Mouse (Mus musculus): ENCODE measurements around the gene Ncor2.
"Not testable (repeated sequence)": the region's sequence is repeated elsewhere in the genome, so short reads cannot be mapped to it uniquely, and the experiment has no call there.

The Ncor2 gene

DNA sequence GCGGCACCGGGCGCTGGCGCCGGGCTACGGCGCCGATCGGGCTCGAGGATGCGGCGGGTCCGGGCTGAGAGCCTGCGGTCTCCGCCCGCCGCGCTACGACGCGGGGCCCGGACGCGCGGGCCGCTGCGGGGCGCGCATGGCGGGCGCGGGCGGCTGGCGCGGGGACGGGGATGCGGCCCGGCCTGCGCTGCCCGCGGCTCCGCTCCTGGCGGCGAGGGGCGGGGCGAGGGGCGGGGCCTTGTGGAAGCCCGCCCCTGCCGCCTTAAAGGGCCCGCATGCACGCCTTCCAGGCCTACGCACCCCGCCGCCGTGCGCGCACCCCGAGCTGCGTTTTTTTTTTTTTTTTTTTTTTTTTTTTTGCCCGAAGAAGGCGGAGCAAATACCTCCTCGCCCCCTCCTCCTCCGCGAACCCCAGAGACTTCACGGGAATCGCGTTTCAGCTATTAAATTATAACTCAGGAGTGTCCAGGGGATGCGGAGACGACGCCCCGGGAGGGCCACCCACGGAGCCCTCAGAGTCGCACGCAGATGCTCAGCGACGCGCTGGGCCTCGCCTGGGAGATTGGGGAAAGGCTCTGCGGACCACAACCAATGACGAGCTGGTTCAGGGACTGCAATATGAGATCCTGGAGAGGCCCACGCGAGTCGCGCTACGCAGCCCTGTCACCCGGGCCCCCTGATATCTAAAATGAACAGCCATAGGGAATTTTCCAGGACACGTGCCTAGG is at the start of gene Ncor2:
Gene Ncor2 (minus strand): TSS at position 213 of the 728 bp plus-strand sequence.
- DNase-seq: peak; percentile 91

DNA sequence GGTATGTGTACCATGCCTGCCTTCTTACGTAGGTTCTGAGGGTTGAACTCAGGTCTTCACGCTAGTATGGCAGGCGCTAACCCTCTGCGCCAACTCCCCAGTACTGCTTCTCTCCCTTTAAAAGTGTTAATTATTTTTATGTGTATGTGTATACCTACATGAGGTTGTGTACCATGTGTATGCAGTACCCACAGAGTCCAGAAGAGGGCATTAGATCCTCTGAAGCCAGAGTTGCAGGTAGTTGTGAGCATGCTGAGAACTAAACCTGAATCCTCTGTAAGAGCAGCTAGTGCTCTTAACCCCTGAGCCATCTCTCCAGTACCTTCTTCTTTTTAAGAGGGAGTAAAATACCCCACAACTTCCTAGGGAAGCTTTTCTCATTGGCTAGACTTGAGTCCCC is 48.7 kb upstream of the Ncor2 start:
- DNase-seq: no peak

DNA sequence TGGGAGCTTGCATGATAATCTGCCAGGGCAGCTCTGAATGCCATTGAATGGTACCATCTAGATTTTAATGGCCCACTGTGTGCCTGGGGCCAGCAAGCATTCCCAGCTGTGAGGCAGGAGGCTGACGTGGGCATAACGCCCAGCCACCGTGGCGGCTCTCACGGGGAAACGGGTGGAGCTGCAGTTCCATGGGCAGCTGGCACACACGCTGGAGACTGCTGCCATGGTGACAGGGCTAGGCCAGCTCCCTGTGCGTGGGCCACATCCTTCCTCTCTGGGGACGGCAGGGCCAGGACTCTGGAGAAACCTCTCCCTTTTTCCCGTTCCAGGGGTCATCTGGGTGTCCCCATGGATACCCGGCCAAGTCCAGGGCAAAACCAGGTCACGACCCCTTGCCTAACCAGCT is 47.2 kb upstream of the Ncor2 start:
- peak; percentile 63 to 77 for DNase-seq

DNA sequence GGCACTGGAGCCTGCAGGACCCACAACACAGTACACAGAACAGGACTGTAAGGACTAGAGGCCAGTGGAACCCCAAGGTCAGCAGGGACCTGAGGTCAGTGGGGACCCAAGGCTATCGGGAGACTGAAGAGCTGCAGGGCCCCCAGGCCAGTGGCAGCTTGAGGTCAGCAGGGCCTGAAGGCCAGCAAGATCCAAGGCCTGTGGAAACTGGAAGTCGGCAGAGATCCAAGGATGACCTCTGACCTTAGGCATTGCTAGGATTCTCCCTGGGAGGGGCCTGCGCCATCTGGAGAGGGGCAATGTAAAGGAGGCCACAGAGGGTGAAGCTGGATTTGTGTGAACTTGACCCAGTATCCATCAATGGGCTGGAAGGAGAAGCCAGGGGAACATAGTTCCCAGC is 45.9 kb upstream of the Ncor2 start:
- DNase-seq: no peak

DNA sequence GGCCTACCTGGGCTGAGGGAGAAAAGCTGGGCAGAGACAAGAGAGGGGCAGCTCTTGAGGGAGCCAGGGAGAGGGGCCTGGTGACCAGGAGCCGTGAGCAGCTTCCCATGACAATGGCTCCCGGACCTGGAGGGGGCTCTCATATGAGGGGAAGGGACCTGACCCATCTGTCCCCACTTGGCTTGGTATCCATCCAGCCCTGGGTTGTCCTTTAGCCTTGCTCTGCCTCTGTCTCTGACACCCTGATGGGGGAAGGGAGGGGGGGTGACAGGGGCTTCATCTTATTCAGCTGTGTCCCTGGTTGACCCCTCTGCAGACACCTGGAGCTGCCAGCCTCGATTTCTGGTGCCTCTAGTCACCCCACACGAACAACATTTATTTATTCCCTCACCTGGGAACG is 44.9 kb upstream of the Ncor2 start:
- peak in 1 of 2 experiments; percentile 55 for DNase-seq

DNA sequence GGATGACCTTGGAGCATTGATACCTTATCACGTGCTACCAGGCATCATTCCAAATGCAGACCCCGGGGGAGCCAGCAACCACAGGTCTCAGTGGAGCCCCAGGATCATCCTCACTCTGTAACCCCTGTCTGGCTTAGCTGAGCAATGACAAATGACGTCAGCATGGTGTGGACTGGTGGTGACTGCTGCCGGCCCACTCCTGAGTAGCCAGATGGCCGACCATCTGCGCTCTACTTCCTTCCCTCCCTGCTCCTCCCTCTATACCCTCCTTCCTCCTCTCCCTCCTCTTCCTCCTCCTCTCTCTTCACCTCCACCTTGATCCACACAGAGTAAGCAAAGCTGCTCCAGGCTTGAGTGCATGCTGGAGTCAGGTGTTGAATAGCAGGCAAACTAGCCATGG is 43.7 kb upstream of the Ncor2 start:
- peak; percentile 77 to 85 for DNase-seq

DNA sequence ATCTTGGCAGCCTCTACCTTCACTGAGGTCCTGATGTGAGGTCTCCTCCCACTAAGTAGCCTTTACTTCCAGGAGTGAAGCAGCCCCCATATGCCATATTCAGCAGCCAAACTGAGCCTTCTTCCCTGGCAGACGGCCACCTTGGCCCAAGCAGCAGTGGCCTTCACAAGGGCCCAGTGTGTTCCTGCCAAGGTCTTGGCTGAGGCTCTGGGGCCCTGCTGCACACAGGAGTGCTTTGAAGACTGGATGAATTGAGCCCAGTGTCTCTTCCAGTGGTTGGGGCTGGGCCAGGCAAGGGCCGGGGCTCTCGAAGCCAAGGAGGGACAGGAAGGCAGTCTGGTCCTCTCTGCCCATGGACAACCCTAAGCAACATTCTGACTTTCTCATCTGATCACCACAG is 42.8 kb upstream of the Ncor2 start:
- DNase-seq: peak; percentile 89 to 91

DNA sequence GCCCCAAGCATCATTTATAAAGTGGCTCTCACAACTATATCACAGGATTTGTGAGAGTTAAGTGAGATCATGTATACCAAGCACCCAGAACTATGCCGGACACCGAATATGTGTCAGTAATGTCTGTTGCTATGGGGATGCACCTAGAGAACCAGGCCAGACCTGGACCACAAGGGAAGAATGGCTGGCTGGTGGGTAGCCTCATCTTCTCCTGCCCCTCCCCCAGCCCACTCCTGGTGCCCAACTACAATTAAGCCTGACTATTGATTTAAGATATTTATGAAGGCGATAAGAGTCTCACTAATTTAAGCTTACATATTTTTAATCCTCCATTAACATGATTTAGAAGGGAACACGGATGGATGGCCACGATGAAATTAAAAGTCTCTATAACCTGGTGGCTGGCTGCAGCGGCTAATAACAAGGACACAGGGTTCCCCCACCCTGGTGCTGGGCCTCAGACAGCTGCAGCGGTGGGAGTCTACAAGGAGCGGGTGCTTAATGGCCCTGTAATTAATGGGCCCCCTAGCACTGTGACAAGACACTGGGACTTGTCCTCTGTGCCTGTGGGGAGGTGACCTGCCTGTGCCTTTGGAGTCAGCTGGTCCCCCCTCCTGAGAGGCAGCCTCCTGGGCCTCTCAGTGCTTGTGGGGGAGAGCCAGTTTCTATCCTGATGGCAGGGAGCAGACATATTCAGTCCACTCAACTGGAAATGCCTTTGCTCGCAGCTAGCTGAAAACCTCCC is 38.6 kb upstream of the Ncor2 start:
- DNase-seq: peak in 1 of 2 experiments; percentile 54

DNA sequence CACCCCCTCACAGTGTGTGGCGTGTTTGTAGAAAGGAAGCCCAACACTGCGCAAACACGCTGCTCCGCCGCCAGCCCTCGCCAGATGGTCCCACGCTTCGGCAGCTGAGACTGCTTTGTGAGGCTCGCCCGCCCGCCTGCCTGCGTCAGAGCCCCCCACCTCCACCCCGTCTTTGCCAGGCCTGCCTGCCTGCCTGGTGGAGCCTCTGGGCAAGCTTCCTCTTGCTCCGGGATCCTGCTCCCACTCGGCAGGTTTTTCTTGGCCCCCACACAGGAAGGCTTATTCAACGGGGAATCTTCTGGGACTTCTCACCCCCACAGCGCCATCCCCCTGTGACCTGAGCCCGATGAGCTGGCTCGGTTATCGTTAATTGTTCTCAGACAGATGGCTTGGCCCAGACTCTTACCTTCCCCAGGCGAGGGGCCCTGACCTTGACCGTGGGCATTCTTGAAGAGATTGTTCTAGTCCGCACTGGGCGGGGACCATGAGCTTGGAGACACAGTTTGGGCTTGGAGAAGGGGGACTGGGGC is 37.0 kb upstream of the Ncor2 start:
- DNase-seq: peak; percentile 93

DNA sequence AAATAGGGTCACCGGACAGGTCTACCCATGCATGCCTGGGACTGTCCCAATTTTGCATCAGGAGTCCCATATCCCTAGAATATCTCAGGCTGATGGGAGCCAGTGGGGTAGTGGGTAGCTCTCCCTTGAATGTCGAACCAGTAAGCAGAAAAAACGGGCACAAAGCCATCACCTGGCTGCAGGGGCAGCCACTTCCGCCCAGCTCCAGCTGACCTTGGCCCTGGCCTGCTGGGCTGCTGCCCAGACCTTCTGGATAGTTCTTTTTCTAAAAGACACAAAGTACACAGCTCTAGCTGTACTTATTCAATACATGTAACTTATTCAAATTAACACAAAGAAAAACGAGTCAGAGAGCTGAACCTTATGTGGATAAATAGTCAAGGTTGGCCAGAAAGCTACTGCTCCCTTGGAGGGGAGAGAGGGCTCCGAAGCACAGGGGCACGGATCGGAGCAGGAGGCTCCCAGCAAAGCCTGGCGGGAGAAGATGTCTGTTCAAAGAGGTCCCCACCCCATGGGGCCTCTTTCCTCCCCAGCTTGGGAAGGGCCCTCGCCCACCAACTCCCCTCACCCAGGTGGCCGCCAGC is 36.4 kb upstream of the Ncor2 start:
- DNase-seq: peak; percentile 88 to 92

DNA sequence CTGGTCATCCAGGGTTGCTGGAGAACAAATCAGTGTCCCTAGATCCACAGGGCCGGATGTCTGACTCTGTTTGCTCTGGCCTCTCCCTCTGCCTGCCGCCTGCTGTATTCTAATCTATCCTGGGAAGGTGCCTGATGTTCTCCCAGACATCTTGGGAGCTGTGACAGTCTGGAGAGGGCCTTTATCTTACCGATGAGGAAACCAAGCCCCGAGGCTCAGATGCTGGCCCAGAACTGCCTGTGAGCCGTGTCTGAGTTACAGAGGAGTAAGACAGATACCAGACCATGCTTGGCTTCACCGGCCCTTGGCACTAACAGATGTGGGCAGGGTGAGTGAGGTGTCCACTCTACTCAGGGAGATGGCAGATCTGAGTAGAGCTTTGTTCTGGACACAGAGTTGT is 35.0 kb upstream of the Ncor2 start:
- no peak for DNase-seq

DNA sequence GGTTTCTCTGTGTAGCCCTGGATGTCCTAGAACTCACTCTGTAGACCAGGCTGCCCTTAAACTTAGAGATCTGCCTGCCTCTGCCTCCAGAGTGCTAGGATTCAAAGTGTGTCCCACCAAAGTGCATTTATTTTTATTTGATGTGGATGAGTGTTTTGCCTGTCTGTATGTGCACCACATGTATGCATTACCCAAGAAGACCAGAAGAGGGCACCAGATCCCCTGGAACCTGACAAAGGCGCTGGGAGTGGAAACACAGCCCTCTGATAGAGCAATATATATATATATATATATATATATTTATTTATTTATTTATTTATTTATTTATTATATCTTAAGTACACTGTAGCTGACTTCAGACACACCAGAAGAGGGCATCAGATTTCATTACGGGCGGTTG is 25.9 kb upstream of the Ncor2 start:
- DNase-seq: peak in 1 of 2 experiments; percentile 78

DNA sequence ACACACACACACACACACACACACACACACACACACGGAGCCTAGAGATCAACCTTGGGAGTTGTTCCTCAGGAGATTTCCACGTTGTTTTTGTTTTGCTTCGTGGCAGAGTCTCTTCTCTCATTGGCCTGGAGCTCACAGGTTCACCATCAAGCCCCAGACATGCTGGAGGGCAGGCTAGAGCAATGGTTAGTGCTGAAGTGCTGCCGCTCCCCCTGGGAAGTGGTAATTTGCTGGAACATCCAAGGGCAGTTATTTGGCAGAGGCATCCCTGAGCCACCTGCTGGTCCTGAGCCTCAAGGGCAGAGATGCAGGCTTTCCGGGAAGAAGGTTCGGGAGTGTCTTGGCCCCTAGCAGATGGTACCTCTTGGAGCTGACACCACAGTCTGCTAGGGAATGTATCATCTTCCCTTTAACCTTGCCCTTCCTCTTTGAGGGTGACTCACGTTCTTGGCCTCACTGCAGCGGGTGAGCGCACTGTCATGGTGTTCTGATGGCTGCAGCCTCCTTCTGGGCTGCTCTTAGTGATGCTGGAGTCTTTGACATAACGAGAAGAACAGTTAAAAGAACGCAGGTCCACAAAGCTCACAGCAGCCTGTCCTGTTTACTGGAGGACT is 25.3 kb upstream of the Ncor2 start:
- DNase-seq: no peak

DNA sequence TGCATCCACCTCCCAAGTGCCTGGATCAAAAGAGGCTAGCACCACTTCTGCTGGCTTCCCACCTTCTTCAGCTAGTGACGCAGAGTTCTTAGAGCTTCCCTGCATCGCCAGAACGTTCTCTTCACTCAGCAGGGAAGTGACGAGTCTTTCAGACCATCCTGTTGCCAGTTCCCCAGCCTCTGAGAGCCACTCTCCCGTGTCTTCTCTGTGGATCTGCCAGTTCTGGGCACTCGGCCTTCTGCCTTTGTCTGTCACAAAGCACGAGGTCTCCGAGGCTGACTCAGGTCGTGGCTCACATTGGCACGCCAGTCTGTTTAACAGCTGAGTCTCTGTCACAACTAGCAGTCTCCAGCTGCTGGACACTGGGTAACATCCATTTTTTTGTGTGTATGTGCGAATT is 24.7 kb upstream of the Ncor2 start:
- peak; percentile 73 to 82 for DNase-seq

DNA sequence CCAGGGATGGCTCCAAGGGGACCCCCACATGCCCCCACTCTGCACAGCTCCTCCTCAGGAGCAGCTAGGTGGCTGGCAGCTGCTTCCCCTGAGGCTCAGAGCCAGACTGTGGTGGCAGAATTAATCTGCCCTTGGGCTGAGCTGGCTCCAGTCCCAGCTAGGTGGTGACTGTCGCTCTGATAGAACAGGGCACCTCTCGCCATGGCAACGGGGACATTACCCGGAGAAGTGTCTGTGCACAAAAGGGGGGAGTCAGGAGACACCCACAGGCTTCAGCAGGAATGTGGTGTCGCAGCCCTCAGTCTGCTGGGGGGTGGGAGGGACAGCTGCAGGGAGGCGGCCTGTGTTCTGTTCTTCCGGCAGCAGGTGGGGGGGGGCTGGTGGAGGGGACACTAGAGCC is 24.1 kb upstream of the Ncor2 start:
- peak; percentile 86 to 94 for DNase-seq

DNA sequence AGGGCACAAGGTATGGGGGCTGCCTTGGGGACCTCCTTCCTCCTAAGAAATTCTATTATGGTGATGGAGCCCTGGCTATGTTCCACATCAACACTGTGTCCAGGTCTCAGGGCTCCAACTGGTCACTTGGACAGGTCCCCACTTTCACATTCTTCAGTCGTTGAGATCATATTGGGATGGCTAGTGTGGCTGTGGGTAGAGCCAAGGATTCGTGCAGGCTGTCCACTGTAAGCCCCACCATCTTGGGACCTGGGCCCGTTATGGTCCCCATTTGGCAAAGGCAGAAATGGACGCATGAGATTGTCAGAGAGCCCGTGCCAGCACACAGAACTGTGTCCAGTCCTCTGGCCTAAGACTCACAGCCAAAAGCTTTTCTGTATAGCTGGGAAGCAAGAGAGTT is 23.1 kb upstream of the Ncor2 start:
- peak; percentile 68 to 81 for DNase-seq

DNA sequence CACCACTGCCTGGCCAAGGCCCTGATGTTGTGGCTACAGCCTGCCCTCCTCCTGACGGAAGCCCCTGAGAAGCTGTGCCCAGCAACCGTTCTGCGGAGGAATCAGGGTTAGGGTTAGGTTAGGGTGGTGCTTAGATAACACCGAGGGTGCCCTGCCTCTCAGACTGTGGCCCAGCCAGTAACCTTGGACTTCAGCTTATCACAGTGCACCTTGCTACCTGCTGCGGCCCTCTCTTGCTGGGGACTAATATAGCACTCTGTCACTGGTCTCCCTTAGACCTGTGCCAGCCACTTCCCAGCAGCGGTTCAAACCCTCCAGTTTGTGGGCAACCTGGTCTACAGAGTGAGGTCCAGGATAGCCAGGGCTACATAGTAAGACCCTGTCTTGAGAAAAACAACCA is 20.1 kb upstream of the Ncor2 start:
- no peak for DNase-seq

DNA sequence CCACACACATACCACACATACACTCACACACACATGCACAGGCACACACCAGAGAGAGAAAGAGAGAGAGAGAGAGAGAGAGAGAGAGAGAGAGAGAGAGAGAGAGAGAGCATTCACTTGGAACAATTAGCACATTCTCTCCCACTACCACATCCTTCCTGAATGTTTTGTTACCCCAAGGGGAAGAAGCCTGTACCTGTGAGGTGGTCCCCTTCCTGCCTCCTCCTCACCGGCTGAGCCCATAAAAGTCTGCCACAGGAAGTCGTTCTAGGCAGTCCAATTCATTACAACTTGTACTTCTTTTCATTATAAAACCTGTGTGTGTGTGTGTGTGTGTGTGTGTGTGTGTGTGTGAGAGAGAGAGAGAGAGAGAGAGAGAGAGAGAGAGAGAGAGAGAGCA is 18.3 kb upstream of the Ncor2 start:
- DNase-seq: not testable (repeated sequence)

DNA sequence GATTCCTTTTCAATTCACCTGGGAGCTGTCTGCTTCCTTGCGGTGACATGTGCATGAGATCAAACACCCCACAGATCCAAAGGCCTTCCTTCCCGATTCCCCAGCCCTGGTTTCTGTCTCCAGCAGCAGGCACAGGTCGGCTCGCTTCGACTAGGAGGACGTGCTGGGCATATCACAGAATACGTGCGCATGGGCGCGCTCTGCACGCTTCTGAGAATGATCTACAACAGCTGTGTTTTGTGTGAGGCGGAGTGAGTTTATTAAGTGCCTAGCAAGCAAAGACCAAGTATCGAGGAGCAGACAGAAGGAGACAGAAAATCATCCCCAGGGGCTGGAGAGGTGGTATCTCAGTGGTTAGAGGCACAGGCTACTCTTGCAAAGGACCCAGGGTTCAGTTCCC is 17.0 kb upstream of the Ncor2 start:
- no peak for DNase-seq

DNA sequence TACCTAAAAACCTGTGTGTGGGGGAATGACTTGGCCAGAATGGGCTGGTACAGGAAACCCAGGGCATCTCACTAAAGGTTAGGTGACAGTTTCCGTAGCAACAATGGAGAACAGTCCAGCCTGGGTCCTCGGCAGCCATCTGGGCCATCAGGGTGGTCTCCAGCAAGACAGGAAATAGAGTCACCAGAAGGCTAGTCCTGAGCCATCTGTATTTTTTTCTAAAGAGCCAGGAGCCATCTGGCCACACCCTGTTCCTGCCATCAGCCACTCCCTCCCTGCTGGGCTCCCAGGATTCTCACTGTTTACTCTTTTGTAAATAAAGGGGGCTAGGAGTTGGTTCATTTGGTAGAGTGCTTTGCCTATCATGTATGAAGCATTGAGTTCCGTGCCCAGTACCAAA is 16.1 kb upstream of the Ncor2 start:
- peak; percentile 50 to 57 for DNase-seq

DNA sequence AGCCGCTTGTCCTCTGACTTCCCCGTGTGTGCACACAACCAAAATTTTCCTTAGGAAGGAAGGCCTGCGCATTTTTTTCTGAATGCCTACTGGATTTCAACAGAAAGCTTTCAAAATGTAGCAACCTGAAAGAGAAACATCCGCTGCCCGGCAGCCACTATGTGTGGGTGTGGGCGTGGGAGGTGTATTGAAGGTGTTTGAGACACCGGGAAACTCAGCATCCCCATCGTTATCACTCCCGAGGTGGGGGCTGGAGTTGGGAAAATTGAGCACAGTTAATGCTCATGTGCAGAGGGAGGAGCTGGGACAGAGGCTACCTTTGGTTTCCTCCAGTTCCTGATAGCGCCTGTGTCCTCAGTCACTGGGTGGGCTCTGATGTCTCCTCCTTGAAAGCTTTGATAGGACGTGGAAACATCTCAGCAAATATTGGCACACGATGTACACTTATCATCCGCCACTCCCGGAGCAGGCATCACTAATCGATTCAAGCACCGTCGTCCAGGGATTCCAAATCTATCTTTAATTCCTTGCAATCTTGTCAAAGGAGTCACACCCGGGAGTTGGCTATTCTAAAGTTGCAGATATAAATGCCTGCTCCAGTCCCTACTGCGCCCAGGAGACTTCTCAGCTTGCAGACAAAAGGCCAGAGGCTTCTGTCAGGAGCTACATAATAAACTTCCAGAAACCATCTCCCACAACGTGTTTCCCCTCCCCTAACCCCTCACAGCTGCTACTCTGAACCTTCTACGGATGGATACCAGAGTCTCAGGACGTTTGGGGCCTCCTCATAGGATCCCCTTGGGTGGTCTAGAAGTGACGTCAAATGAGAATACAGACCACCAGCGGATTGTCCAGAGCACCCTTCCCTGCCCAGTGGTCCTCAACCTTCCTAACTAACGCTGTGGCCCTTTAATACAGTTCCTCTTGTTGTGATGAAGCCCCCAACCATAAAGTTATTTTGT is 14.7 kb upstream of the Ncor2 start:
- DNase-seq: no peak

DNA sequence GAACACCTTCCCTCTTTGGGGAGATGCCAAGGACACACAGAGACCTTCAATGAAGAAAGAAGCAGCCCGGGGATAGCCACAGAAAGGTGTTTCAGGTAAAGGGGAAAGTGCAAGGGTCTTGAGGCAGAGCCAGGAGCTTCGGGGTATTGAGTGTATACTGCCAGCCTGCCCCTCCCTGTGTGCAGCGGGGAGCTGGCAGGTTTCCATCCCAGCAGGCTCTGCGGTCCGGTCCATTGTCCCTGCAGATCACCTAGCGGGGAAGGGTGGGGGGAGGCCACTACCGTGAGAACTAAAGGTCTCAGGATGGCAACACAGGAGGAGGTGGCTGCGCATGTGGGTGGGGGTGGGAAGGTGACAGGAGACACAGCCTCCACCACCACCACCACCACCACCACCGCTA is 12.6 kb upstream of the Ncor2 start:
- no peak for DNase-seq
